Mouse (Mus musculus) liver, embryonic 14.5 days (tissue): ENCODE data around the gene Fanci.
A peak's percentile ranks its signal among the peaks of the same experiment; 100 is the strongest.

Experiments
- CTCF ChIP-seq: IDR thresholded peaks from 2 replicates; pipeline ENCODE4 v1.5.1; 2016; ENCODE audit warnings: antibody characterized with exemption, low read depth, control low read depth
- EP300 ChIP-seq: IDR thresholded peaks from 2 replicates; pipeline ENCODE4 v1.6.1; 2016; ENCODE audit warnings: antibody characterized with exemption, low read depth

- TF ChIP-seq CTCF (peak; percentile 25; the same call in 1 of the 2 replicates), EP300 (no peak)
These were observed 73.8 kb downstream of the Fanci start for GRCm38 (mm10) chr7:79465461-79466044.
